Mouse (Mus musculus) embryo, embryonic 11 days (tissue): ENCODE results near the gene Enc1.
A peak's percentile ranks its signal among the peaks of the same experiment; 100 is the strongest.

Experiments
- DNase-seq: peaks from one replicate; pipeline ENCODE4 v3.0.0-alpha.2; 2015

Gene Enc1

DNA sequence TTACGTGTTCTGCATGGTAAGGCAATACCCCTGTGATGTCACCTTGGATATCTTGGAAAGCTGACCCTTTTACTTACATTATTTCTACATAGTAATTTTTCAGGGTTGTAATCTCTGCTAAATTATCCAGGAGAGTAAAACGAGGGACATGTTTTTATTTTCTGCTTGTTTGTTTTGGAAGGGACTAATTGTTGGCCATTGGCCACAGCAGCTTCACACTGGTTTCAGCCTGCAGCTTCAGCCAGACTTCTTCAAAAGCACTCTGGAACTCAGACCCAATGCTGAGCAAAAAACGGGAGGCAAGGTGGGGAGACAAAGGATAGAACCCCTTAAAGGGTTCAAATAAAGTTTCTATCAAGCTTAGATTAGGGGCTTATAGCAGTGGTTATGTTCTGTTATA, 10.8 kb upstream of the Enc1 start:
- DNase-seq, result no peak

DNA sequence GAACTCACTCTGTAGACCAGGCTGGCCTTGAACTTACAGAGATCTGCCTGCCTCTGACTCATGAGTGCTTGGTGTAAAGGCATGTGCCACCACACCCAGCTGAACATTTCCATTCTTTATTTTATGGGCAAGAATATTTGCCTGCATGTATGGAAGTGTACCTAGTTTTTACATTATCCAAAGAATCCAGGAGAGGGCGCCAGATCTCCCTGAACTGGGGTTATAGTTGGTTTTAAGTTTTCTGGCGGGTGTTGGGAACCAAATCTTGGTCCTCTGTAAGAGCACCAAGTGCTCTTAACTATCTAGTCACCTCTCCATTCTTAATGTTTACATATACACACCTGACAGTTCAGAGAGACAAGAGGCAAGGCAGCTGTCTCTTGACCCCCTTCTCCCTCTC, 7.8 kb upstream of the Enc1 start:
- no peak for DNase-seq

DNA sequence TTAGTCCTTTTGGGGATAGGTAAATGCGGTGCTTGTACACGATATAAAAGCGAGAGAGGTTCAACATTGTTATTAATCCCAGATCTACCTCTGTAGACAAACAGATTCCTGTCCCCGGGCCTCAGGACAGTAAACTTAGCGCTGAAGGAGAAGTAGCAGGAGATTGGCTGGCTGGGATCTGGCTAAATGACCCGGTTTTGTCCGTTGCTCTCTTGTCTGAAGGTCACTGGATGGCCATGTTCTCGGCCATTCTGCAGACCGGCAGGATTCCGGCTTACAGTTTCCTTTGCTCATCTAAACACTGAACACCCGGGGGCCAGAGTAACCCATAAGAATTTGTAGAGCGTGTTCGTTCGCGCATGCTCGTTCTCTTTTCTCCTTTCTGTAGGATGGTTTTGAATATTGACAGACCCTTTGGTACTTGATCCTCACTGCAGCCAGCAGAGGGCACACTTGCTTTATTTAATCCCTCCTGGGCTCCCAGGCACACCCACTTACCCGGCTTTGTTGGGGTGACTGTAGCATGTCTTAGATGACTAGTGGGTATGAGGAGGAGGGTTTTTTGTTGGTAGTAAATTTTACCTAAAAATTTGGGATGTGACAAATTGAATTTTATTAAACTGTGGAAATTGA, 6.0 kb upstream of the Enc1 start:
- DNase-seq, result peak; percentile 93

DNA sequence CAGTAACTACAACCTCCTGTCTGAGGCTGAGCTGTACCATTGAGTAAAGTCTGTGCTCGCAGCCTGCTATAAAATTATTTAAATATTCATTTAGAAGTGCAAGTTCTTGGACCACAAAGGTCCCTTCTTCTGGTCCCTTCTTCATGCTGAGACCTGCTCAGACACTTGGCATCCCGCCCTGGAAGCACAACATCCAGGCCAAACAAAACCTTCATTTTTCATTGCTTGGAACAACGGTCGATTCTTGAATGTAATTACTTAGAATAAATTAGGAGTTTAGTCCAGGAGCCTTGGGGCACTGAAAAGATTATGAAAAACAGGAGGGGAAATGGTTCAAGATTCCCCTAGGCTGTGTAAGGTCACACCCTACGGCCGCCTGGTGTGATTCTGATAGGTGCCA, 5.0 kb upstream of the Enc1 start:
- no peak for DNase-seq

DNA sequence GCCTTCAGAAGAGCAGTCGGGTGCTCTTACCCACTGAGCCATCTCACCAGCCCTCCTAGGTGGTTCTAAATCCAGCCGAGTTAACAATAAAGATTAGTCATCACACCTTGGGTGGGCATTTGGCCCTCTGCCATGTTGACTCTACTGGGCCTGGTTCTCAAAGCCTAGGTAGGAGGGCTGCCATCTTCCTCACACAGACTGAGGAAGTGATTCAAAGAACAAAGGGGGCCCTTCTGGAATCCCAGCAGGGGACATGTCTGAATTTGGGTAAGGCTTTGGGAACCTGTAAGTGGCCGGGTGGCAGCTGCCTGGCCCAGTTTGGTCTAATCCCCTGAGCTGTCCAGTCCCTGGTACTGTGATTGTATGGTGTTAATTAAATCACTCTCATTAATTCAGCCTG, 3.2 kb upstream of the Enc1 start:
- DNase-seq, result no peak

DNA sequence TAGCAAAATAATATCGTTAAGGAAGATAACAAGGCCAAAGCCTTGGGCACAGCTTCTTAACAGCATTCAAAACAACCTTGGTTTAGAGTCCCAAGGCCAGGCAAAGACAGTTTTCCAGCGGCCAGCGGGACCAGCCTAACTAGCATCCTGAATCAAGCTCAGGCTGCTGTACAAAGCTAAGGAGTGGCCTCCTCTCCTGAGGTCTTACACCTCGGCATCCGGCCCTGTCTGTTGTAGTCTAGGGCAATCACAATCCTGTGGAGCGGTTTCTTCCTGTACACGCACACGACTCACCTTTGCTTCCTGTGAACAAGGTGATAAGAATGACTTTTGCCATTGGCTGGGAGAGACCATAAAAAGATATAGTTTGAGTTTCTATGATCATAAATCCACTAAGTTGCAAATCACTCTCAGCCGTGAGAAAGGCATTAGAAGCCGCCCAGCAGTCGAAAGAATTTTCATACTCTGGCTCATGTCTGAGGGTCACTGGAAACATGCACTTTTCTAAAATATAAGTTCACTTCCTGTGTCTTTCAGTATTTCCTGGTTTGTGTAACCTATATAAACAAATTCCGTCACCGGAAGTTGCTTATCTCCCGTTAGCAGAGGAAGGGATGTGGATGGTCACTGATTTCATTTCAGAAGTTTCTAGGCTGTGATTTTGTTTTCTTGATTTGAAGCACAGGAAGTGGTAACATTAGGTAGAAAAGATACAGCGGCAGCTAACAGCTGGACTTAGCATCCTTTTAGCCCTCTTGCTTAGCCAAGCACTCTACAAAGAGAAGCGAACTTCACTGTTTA, 2.5 kb upstream of the Enc1 start:
- no peak for DNase-seq

DNA sequence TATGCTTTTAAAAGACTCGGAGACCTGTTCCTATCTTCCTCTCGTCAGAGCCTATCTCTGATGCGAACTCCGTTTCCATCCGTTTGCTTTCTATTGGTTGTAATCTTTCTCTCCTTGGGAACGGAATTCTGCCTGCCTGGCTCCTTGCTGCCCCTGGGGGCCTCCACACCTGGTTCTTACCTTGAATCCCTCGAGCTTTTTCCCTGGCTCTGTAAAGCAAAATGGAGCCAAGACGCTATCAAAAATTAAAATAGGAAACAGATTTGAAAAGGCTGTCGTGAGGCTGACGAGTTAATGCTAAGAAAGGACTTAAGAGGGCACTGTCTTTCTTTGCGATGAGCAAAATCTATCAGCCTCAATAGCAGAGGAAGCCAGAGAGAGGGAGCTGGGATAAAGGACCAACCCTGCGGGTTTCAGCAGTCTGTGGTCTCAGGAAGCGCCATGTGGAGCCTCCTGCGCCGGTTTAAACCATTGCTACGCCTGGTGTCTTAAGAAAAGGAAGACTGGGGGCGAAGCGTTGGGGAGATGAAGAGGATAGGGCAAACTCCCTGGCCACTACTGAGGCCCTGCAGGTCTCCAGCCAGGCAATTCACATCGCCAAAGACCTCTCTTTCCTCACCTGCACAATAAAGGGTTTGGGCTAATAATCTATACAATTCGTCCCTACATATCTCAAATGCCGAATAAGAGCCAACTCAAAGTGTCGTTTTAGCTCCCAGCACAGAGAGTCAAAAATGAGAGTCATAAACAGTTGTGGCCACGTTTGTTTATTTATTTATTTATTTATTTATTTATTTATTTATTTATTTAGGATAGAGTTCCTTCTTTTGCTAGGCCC, 1.3 kb upstream of the Enc1 start:
- DNase-seq, result peak; percentile 85

DNA sequence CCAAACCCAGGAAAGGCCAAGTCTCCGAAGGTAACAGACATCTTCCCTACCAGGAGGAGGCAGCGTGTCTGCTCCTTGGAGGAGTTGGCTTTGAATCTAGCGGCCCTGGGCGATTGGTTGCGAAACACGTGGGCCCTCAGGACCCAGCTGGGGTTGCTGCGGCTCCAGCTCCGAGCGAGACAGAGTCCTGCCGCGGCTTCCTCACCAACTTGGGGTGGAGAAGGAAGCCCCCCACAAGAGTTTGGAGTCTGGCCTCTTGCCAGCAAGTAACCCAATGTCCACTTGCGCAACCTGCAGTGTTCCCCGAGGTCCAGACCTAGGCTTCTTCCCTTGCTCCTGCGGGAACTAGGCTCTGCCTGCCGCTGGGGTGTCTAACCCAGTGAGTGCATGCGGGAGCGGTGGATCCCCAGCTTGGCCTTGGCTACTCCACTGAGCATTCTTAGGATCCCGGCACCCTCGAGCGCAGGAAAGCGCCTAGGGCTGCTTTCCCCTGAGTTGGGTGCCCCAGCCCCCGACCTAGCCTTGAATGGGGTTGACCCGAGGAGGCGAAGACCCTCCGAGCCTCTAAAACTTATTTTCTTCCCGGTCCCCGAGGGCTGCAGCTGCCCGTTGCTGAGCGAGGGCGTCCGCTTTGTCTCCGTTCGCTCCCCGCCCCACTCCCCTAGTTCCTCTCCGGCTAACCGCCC, 483 bp upstream of the Enc1 start:
- DNase-seq, result peak; percentile 93

DNA sequence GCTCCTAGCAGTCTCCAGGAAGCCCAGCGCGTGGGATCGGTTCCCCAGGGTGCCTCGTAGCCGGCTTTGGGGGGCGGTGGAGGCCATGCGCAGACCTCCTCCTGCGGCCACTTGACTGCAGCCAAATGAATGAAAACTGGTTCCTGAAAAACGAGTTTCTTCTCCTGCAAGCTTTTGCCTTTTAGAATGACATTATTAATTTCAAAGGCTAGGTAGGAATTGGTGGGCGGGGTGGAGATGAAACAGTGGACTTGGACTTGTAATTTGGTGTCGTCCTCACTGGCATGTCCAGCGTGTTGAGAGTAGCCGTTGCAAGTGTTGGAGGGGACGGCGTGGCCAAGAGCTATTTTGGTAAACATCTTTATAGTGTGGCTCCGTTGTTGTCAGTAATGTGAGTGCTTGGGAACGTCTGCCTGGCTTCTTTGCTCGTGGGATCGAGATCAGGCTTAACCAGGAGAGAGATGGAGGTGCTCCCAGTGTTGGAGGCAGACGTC, 929 bp downstream of the Enc1 start:
- DNase-seq, result no peak

DNA sequence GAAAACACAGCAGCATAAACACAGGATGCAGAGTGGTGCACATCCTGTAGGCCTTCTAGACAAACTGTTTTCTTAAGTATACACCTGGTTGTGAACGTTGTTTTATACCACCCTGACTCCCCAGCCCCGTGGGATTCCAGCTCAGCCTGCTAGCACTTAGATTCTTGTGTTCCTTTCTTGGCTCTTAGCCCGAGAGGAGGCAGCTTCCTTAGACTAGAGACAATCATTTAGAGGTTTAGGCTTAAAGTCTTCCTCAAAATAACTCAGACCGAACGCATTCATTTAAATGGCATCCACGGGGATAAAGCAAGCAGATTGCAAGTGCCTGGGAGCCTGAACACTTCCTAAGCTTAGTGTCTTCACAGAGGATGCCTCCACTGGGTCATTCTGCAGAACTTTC, 1.8 kb downstream of the Enc1 start:
- DNase-seq, result no peak

DNA sequence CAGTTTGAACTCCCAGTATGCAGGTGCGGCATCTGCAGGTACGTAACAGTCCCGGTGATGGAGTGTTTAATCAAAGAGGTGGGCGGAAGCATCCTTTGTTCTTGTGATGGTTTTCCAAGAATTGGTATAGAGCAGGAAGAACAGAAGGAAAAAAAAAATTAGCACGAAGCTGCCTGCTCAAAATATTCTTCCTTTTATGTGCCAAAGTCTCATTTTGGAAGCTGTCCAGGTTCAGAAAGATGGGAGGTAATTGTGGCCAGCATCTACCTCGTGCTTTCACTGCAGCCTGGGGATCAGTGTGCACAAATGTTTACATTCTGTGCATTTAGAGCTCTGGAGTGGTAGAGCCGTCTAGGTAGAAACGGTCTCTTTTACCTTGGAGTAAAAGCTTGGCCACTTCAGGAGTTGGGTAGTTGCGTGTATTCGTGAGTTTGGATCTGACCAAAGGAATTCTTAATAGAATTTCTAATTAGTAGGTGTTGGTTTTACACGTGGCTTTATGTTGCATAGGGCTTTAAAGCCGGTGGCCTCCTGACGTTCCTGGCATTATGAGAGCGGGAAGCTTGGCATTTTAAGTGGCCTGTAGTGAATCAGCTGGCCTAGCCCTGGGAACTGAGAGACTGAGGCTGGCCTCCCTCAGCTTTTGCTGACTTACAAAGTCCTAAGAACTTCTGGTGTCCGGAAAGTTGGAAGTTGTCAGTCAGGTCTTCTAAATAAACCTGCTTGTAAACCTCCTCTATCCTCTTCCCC, 3.2 kb downstream of the Enc1 start:
- DNase-seq, result no peak

DNA sequence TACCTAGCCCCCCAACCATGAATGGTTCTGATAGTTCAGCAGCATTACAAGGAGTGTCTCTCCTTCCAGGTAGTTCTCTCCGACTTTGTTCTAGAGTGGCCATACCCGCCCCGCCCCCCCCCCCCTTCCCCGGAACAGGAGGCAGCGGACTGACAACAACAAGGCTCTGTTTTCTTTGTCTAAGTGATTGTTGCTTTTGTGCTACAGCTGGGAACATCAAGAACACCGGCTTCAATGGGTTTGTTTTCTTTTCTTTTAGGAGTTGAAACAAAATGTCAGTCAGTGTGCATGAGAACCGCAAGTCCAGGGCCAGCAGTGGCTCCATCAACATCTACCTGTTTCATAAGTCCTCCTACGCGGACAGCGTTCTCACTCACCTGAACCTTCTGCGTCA, 3.8 kb downstream of the Enc1 start:
- no peak for DNase-seq

DNA sequence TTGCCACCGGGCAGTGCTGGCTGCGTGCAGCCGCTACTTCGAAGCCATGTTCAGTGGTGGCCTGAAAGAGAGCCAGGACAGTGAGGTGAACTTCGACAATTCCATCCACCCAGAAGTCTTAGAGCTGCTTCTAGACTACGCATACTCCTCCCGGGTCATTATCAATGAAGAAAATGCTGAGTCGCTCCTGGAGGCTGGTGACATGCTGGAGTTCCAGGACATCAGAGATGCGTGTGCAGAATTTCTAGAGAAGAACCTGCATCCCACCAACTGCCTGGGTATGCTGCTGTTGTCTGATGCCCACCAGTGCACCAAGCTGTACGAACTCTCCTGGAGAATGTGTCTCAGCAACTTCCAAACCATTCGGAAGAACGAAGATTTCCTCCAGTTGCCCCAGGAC, 4.3 kb downstream of the Enc1 start:
- DNase-seq, result no peak

DNA sequence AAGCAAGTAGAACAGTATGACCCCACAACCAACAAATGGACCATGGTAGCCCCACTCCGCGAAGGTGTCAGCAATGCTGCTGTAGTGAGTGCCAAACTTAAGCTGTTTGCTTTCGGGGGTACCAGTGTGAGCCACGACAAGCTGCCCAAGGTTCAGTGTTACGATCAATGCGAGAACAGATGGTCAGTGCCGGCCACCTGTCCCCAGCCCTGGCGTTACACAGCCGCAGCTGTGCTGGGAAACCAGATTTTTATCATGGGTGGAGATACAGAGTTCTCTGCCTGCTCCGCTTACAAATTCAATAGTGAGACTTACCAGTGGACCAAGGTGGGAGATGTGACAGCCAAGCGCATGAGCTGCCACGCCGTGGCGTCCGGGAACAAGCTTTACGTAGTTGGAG, 5.3 kb downstream of the Enc1 start:
- no peak for DNase-seq

DNA sequence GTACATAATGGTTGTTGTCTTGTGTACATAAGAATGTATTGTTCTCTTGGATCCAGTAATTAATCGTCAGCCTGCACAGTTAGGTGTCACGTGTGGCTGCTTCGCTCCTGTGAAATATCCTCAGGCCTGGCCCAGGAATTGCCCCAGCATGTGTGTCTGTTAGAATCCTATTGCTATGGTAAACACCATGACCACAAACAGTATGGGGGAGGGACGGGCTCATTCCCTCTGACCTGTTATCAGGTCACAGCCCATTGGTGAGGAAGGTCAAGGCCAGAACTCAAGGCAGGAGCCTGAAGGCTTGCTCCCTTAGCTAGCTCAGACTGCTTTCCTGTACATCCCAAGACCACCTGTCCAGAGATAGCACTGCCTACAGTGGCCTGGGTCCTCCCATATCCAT, 6.8 kb downstream of the Enc1 start:
- DNase-seq, result no peak

DNA sequence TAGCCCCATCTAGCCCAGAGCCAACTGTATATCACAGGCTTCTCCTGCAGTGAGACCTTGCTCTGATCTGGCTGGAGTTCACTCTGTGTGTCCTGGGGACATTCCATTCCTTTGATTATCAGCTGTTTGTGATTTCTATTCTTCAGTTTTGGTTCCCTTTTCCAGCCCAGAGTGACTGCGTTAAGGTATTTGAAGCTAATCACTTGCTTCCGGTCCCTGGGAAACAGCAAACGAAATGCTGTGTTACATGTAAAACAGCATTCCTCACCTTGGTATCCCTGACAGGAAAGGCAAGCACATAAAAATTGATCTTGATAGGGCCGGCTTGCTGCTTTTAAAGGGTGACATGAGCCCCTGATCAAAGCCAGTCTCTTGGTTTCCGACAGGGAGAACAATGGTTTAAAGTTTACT, 8.2 kb downstream of the Enc1 start:
- no peak for DNase-seq

DNA sequence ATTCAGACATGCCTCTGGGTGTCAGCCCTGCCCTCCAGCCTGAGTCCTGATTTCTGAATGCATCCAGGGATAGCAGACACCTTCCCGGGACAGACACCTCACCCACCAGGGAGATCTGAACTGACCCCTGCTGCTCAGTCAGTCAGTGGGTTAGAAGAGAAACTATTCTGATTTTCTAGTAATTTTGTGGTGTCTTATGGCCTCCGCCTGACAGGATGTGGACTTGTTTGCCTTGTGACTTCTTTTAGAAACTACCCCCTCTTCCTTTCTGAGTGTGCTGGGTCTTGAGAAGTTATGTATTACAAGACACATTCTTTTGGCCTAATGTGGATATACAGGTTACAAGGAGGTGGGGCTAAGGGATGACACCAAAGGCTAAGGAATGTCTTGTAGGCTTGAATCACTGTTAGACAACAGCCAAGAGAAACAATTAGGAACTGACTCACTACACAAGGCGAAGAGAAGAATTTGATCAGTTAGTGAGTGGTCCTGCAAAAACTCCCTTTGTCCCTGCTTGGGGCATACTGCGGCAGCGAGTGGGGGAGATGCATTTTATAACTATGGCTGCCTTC, 8.7 kb downstream of the Enc1 start:
- no peak for DNase-seq

DNA sequence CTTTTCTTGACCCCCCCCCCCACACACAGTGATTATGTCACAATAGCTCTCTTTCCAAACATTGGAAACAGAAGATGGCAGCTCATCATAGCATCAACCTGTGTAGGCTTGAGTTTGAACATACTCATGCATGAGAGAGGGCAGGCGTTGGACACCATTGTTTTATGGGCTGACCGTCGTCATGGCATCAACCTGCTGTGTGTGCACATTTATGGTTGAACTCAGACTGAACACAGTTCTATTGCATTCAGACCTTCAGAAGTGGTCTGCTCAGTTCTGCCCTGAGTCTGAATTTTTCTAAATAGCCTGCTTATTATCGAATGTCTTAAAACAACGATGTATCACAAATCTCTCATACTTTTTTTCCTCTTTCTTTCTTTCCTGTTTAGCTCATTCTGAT, 9.2 kb downstream of the Enc1 start:
- no peak for DNase-seq

DNA sequence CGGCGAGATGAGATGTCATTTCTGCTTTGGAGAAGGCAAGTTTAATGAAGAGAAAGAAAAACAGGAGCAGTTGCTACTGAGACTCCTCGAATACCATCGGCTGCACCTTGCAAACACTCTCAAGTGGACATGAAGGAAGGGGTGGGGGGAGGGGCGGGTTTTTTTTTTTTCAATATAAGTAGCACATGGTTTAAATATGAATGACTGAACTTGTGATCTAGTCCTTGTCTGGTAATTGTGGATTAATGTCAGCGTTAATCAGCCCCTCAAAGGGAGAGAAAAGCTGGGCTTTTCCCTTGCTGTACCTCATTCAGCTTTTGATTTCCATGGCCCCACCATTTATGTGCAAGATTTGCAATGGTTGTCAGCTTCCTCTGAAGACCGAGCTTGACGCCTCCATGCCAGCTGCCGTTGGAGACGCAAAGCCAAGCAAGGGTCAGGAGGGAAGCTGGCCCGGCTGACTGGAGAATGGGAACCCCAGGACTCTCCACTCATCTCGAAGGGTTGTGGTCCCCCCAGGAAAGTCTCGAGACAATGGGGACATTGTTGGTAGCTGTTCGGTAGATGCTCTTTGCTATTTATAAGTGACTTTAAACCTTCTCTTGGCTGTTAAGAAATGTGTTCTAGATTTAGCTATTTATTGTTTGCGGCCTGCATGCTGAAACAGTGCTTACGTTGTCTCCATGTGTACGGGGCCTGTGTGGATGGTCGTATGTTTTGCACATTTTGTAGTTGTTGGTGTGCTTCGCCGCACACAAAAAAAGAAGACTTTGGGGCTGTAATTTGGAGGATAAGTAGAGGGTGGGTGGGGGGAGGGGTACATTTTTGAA, 9.9 kb downstream of the Enc1 start:
- DNase-seq, result peak; percentile 72

DNA sequence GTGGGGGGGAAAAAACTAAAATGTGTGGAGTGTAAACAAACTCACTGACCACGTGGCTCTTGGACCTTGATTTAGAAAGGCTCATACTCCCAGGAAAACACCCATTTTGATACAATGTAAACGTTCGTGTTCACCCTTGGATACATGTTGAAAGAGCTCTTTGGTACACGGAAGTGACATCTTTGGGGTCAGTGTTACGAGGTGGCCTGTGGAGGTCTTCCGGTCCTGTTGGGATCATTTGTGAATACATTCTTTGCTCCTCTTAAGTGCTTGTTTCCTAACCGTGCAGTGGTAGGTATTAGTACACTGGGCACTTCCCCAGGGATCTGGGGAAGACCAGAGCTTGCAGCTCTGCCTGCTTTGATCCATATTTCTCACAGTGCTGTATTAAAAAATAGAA, 10.8 kb downstream of the Enc1 start:
- no peak for DNase-seq

DNA sequence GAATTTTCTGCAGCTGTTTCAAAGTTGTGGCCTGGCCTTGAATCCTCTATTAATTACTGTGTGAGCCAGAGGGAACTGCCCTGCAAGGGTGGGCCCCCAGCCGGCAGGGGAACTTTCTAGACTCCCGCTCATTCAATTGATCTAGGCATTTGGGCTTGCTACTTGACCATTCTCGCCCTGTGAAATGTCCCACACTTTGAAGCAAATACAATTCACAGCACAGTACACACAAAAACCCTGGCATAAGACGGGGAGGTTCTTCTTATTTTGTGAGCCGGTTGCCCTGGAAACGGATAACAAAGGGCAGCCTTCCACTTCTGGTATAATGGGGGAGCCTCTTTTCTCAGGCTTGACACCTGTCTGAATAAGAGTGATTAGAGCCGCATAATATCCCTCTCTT, 11.6 kb downstream of the Enc1 start:
- DNase-seq, result peak; percentile 85
